Mouse (Mus musculus) MEL (cell line): ENCODE data around the gene Chid1.

Source experiments
- CTCF ChIP-seq, 3 experiments: IDR thresholded peaks in 2 of 3; conservative IDR thresholded peaks in 1 of 3; 2 replicates each; pipeline ENCODE4 v1.5.1; 2011 to 2012; ENCODE audit warnings: low read length in 3 of 3, low read depth in 2 of 3, mild to moderate bottlenecking in 2 of 3, improper control_type of control experiment in 1 of 3, inconsistent platforms in 1 of 3, mixed read lengths in 1 of 3, moderate library complexity in 1 of 3; ENCODE audit not compliant: control insufficient read depth in 1 of 3, insufficient read depth in 1 of 3, poor library complexity in 1 of 3, severe bottlenecking in 1 of 3
- POLR2AphosphoS2 ChIP-seq: IDR thresholded peaks from 2 replicates; pipeline ENCODE4 v1.6.1; 2011; ENCODE audit warnings: low read length, improper control_type of control experiment

DNA sequence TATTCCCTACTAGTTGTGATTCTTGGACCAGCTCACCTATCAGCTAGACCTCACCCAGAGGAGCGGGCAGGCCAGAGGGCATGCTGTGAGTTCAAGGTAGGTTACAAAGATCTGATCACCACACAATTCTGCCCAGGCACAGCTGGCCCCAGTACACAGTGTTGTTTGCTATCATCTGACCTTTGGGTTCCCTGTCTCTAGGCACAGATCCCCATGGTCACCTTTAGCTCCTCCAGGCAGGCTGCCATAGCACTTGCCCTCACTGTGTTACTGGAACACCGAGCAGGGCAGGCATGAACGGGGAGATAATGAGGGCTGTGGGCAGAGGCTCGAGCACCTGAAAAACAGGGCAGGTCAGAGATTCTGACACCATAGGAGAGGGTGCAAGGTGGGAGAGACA is 22.0 kb downstream of the Chid1 start:
- no peak for TF ChIP-seq CTCF (IDR thresholded peaks at IDR 0.05 in 2 of 3, conservative IDR thresholded peaks at IDR 0.05 in 1 of 3; ENCODE audit: control insufficient read depth in 1 of 3, insufficient read depth in 1 of 3, low read depth in 2 of 3, low read length in 3 of 3, poor library complexity in 1 of 3, severe bottlenecking in 1 of 3)
- no peak for TF ChIP-seq POLR2AphosphoS2
